Mouse (Mus musculus): ENCODE data around the gene Luc7l2. TPM values are rescaled to one million over a fixed set of nuclear protein-coding genes. Genes with fewer than 3 reads are reported as not detected.

Luc7l2 gene
- polyA plus RNA-seq (2014; fragmentation: Illumina TruSeq; extraction: RNeasy Lipid Tissue Mini Kit (QIAGEN cat#74804)) = 388 TPM

DNA sequence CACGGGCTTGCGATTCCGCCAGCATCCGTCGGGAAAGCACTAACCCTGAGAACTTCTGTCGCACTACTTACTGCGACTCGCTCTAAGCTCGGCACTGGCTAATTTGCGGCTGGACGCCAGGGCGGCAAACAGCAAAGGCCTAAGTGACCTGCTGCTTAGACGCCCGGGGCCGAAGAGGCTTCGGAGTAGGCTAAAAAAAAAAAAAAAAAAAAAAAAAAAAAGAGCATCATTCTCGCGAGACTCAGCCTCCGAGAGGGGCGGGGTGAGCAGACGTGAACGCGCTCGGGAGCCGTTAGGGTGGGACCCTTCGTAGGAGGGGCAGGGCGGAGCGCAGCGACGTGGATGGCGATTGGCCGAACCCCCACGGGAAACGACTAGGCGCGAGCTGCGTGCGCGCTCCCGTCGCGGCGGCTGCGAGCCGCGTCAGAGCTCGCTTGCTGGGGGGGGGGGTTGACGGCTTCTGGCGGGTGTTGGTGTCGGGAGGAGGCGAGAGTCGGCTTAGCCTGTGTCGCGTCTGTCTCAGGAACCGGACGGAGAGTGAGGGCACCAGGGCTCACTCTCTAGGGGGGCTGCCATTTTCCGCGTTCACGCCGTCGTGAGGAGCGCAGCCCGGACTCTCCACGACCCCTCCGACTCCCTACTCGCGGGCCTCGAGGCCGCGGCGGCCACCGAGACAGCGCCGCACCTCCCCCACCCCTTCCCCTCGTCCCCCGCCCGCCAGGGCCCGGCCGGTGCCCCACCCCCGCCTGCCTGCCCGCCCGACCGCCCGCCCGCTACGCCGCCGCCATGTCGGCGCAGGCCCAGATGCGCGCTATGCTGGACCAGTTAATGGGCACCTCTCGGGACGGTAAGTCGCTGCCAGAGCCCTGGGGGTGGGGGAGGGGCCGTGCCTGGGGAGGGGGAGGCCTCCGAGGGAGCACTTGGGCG lies at the start of gene Luc7l2:
TSS of gene Luc7l2 (plus strand) at position 273 of the 927 bp plus-strand sequence.

DNA sequence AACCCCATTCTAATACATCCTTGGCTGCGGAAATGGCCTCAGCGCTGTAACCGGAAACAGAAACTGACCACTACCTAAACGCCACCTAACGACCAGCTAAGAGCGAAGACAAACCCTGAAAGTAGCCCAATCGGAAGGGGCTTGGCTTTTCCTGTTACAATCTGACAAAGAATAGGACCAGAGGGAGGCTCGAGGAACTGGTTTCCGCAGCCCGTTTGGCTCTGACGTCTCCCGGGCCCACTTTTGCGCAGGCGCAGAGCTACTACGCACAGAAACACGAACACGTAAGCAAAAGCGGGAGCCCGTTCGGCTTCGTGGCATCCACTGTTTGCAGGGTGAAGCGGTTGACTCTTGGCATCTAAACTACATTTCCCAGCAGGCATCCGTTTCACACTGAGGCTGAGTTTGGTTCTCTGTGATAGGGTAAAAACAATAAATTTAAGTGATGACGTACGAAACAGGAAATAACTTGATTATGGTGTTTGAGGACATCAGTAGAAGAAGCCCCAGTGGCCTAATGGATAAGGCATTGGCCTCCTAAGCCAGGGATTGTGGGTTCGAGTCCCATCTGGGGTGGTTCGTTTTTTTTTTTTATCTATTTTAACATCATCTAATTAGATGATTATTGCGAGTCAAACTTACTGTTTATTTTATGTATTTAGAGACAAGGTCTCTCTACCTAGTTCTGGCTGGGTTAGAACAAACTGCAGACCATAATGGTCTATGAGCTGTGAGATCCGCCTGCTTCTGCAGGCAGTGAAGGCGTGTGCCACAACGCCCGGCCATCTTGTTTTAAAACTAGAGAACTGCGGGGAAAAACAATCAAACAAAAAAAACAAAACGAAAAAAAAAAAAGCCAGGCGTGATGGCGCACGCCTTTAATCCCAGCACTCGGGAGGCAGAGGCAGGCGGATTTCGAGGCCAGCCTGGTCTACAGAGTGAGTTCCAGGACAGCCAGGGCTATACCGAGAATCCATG lies 17.4 kb upstream of the Luc7l2 start, which contains the start of gene Fmc1:
TSS of gene Fmc1 (plus strand) at position 75 of the 978 bp plus-strand sequence.

DNA sequence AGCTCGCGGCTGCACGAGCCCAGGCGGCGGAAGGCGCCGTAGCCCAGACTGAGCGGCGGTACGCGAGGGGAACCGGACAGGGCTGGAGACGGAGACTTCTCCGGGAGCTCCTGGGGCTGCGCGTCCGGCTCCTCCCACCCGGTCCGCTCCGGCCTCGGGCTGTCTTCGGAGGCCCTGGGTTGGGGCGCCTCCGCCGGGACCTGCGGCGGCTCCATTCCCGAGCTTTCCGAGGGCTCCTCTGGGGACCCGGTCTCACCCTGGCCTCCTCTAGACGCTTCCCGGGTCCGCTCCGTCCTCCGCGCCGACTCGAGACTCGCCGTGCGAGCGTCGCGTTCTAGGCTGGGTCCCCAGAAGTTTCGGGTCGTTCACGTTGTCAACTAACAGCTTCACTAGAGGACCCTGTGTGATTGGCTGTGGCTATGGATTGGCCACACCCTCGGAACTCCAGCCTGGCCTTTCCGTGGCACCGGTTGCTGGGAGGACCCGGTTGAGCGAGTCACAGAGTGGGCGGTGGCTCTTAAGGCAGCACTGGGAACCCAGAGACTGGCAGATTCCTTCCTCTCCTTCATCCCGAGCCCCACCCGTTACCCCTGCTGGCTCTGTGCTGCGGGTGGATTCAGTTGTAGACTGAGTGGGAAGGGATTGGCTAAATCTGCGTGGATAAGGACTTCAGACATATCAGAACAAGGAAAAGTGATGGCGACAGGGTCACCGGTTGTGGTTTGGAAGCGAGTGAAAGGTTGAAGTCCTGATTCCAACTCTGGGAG lies 85.9 kb downstream of the Luc7l2 start, which contains the start of gene Klrg2:
TSS of gene Klrg2 (minus strand) at position 391 of the 767 bp plus-strand sequence.

Other genes with a start within 250 kb of the Luc7l2 start
- gene Zc3hav1, start 196.7 kb upstream of the Luc7l2 start, polyA plus RNA-seq (2014; fragmentation: Illumina TruSeq; extraction: RNeasy Lipid Tissue Mini Kit (QIAGEN cat#74804)) = 124 TPM
- 11.3 TPM for gene Ttc26, start 169.9 kb upstream of the Luc7l2 start, polyA plus RNA-seq (2014; fragmentation: Illumina TruSeq; extraction: RNeasy Lipid Tissue Mini Kit (QIAGEN cat#74804))
- gene Ubn2, start 117.4 kb upstream of the Luc7l2 start, polyA plus RNA-seq (2014; fragmentation: Illumina TruSeq; extraction: RNeasy Lipid Tissue Mini Kit (QIAGEN cat#74804)) = 78.4 TPM
- 2.8 TPM for gene Fmc1, start 17.8 kb upstream of the Luc7l2 start, polyA plus RNA-seq (2014; fragmentation: Illumina TruSeq; extraction: RNeasy Lipid Tissue Mini Kit (QIAGEN cat#74804))
- gene Klrg2, start 85.9 kb downstream of the Luc7l2 start, polyA plus RNA-seq (2014; fragmentation: Illumina TruSeq; extraction: RNeasy Lipid Tissue Mini Kit (QIAGEN cat#74804)) = not detected
- gene Clec2l, start 111.7 kb downstream of the Luc7l2 start, polyA plus RNA-seq (2014; fragmentation: Illumina TruSeq; extraction: RNeasy Lipid Tissue Mini Kit (QIAGEN cat#74804)) = not detected

Measured in ovary, adult 10 weeks (tissue).